Comparison of ENCODE assay signal across 9 mouse cellular contexts in genomic region chr12:98920194-98920991, GRCm38 (mm10). TPM values are rescaled to one million over a fixed set of nuclear protein-coding genes. Genes with fewer than 3 reads are reported as not detected.
A peak's percentile ranks its signal among the peaks of the same experiment; 100 is the strongest.
DNase-seq lines count a peak whose midpoint lies in the region; ATAC-seq and TF ChIP-seq lines count a peak whose summit lies in the region.
"Had no signal": no experiment of that assay in that cellular context is flagged by ENCODE, and none has a peak within 500 bp of the region (broad histone marks: within the 10 kb centered on the region; RNA-seq: fewer than 3 reads in every experiment).

Gene Ttc8 (plus strand): TSS chr12:98920574.

- H3K36me3 ChIP-seq in limb, embryonic 13.5 days: no peaks in the 10 kb centered on the region
- no peaks in the 10 kb centered on the region for H3K36me3 ChIP-seq in midbrain, embryonic 15.5 days (replicated peaks)
- H3K36me3 ChIP-seq in spleen, adult 2 months (ENCODE audit: control insufficient read depth, insufficient read depth, low read length): no peaks in the 10 kb centered on the region

- H3K27ac ChIP-seq in limb, embryonic 13.5 days: peak within 1 kb of the TSS; percentile 77; the same call in 1 of the 2 replicates
- peak within 1 kb of the TSS; percentile 87 for H3K27ac ChIP-seq in midbrain, embryonic 15.5 days
- no peak within 1 kb of the TSS for H3K27ac ChIP-seq in spleen, adult 2 months (ENCODE audit: insufficient read depth, low read length)

- WGBS in limb, embryonic 13.5 days: under 1% methylated on average over 35 of the region's 35 CpGs
- WGBS in midbrain, embryonic 15.5 days: under 1% methylated on average over 35 of the region's 35 CpGs
- 1% methylated on average over 35 of the region's 35 CpGs for WGBS in spleen, adult 2 months

- peaks cover 12% of the 10 kb centered on the region for H3K4me1 ChIP-seq in limb, embryonic 13.5 days
- peaks cover 30% of the 10 kb centered on the region for H3K4me1 ChIP-seq in midbrain, embryonic 15.5 days
- no peaks in the 10 kb centered on the region for H3K4me1 ChIP-seq in spleen, adult 2 months (ENCODE audit: control insufficient read depth, insufficient read depth, insufficient read length)

- TF ChIP-seq POLR2A in spleen, adult 2 months (IDR thresholded peaks at IDR 0.05; ENCODE audit: low read depth, low read length): no peak

- no peaks in the 10 kb centered on the region for H3K9me3 ChIP-seq in limb, embryonic 13.5 days
- H3K9me3 ChIP-seq in midbrain, embryonic 15.5 days: no peaks in the 10 kb centered on the region

- DNase-seq in A20 (ENCODE audit: low read depth, low spot score): peak; percentile 95
- peak; percentile 97 for DNase-seq in brain, adult 2 months (ENCODE audit: low read depth, low spot score)
- peak; percentile 83 to 90 for DNase-seq in heart, adult 9 months (ENCODE audit: low spot score in 2 of 2)
- peak; percentile 92 for DNase-seq in kidney, adult 9 months
- peak; percentile 52 to 65 for DNase-seq in spleen, adult 2 months (ENCODE audit: low read depth in 1 of 2, low spot score in 2 of 2)

- no peak for TF ChIP-seq CTCF in spleen, adult 2 months (IDR thresholded peaks at IDR 0.05; ENCODE audit: extremely low read depth, insufficient read depth, insufficient read length, insufficient replicate concordance)

- peak within 1 kb of the TSS; percentile 69 for H3K4me3 ChIP-seq in limb, embryonic 13.5 days
- H3K4me3 ChIP-seq in midbrain, embryonic 15.5 days: peak within 1 kb of the TSS; percentile 58
- H3K4me3 ChIP-seq in spleen, adult 2 months (ENCODE audit: extremely low read depth, insufficient read depth, insufficient read length): peak within 1 kb of the TSS; percentile 65

- ATAC-seq in erythroblast, adult 5-6 weeks (replicated peaks; ENCODE audit: low FRiP score, poor library complexity, severe bottlenecking): peak; percentile 55; the same call in 1 of the 2 replicates
- ATAC-seq in limb, embryonic 13.5 days (ENCODE audit: low FRiP score, low read depth): peak; percentile 99
- peak; percentile 97 for ATAC-seq in midbrain, embryonic 15.5 days (replicated peaks)

- peak within 1 kb of the TSS; percentile 89 for H3K9ac ChIP-seq in limb, embryonic 13.5 days
- peak within 1 kb of the TSS; percentile 79 for H3K9ac ChIP-seq in midbrain, embryonic 15.5 days

- no peaks in the 10 kb centered on the region for H3K27me3 ChIP-seq in limb, embryonic 13.5 days
- H3K27me3 ChIP-seq in midbrain, embryonic 15.5 days (replicated peaks): no peaks in the 10 kb centered on the region
- H3K27me3 ChIP-seq in spleen, adult 2 months (ENCODE audit: control insufficient read depth, insufficient read depth, low read length): peaks cover 2% of the 10 kb centered on the region

- peak within 1 kb of the TSS; percentile 82 for H3K4me2 ChIP-seq in limb, embryonic 13.5 days (replicated peaks)
- peak within 1 kb of the TSS; percentile 71 for H3K4me2 ChIP-seq in midbrain, embryonic 15.5 days

RNA-seq across cellular contexts. Expression of gene Ttc8, which starts in this region (rescaled TPM):
- 2.1 TPM in 1 of 2 replicates, not detected in the other for total RNA-seq in erythroblast, adult 5-6 weeks (2015; ENCODE audit: low replicate concordance)
- 0.34 and 2.2 TPM in 2 replicates for total RNA-seq in erythroblast, adult 5-6 weeks (2017; ENCODE audit: low replicate concordance)
- 35.8 and 36.7 TPM in 2 replicates for polyA plus RNA-seq in limb, embryonic 13.5 days (2015; fragmentation: Nextera tagmentation; extraction: Ambion mirVana)
- polyA plus RNA-seq in midbrain, embryonic 15.5 days (2015; fragmentation: Nextera tagmentation; extraction: Ambion mirVana): 36.8 and 39.3 TPM in 2 replicates
- polyA plus RNA-seq in spleen, adult 2 months (2012; rRNA removed): 2.9 and 3.2 TPM in 2 replicates
- total RNA-seq: MEL had no signal
